Mouse (Mus musculus) liver, adult 2 months (tissue): Measurements from ENCODE around the gene Nckap5l. TPM values are rescaled to one million over a fixed set of nuclear protein-coding genes. Genes with fewer than 3 reads are reported as not detected.

Experiments
- DNase-seq: peaks from one replicate; pipeline ENCODE4 v3.0.0-alpha.2; 2011; ENCODE audit warnings: low read depth, low spot score; ENCODE audit errors: extremely low read depth
- H3K27ac ChIP-seq: fragments of 200-500 bp; replicated peaks from 2 replicates; pipeline ENCODE4 v1.5.1; 2012; ENCODE audit warnings: low read depth, mild to moderate bottlenecking, control low read depth, inconsistent platforms, low read length; ENCODE audit not compliant: insufficient read depth
- H3K27me3 ChIP-seq: fragments of 200-500 bp; 2 replicates; pipeline ENCODE4 v1.6.1; 2012; ENCODE audit warnings: mild to moderate bottlenecking, moderate library complexity, low read length, inconsistent platforms; ENCODE audit not compliant: control insufficient read depth, insufficient read depth
- H3K36me3 ChIP-seq: fragments of 200-500 bp; 2 replicates; pipeline ENCODE4 v1.6.1; 2012; ENCODE audit warnings: low read length, inconsistent platforms; ENCODE audit not compliant: control insufficient read depth, insufficient read depth
- H3K4me1 ChIP-seq: fragments of 200-500 bp; 2 replicates; pipeline ENCODE4 v1.6.1; 2011; ENCODE audit warnings: low read length; ENCODE audit not compliant: control insufficient read depth, insufficient read depth
- H3K4me3 ChIP-seq: fragments of 200-500 bp; 2 replicates; pipeline ENCODE4 v1.5.1; 2011; ENCODE audit warnings: low read depth, mild to moderate bottlenecking, control low read depth, low read length, moderate library complexity; ENCODE audit not compliant: insufficient read depth
- H3K79me2 ChIP-seq: fragments of 200-500 bp; 2 replicates; pipeline ENCODE4 v1.6.1; 2012; ENCODE audit warnings: inconsistent platforms, mild to moderate bottlenecking, low read length, moderate library complexity; ENCODE audit not compliant: control insufficient read depth, insufficient read depth
- H3K9ac ChIP-seq: fragments of 200-500 bp; 2 replicates; pipeline ENCODE4 v1.6.1; 2012; ENCODE audit warnings: low read depth, mild to moderate bottlenecking, control low read depth, inconsistent platforms, low read length
- CTCF ChIP-seq: fragments of 200-500 bp; IDR thresholded peaks from 2 replicates; pipeline ENCODE4 v1.5.1; 2011; ENCODE audit warnings: low read depth, low read length, control low read depth
- POLR2A ChIP-seq: fragments of 200-500 bp; IDR thresholded peaks from 2 replicates; pipeline ENCODE4 v1.6.1; 2011; ENCODE audit warnings: low read length, control low read depth; ENCODE audit not compliant: insufficient read depth; ENCODE audit errors: extremely low read depth
- WGBS: fragments of 180-500 bp; shearing (Covaris S2); methylation state at CpG from one replicate; pipeline ENCODE4 v1.1.7; 2018; 5-methylcytosine and 5-hydroxymethylcytosine counted together
- polyA plus RNA-seq: library from polyadenylated mRNA; depleted of rRNA; stranded (reverse); fragments of >200 nt; gene quantifications from 2 replicates; pipeline ENCODE4 v1.2.3, GENCODE M21; 2012; rRNA removed
- total RNA-seq: library from RNA; depleted of rRNA; stranded (reverse); fragments of >200 nt; gene quantifications from 2 replicates; pipeline ENCODE4 v1.2.3, GENCODE M21; 2014; rRNA removed

The Nckap5l gene
- total RNA-seq, result 0.09 and 0.27 TPM in 2 replicates
- polyA plus RNA-seq, result 0.31 and 0.56 TPM in 2 replicates

DNA sequence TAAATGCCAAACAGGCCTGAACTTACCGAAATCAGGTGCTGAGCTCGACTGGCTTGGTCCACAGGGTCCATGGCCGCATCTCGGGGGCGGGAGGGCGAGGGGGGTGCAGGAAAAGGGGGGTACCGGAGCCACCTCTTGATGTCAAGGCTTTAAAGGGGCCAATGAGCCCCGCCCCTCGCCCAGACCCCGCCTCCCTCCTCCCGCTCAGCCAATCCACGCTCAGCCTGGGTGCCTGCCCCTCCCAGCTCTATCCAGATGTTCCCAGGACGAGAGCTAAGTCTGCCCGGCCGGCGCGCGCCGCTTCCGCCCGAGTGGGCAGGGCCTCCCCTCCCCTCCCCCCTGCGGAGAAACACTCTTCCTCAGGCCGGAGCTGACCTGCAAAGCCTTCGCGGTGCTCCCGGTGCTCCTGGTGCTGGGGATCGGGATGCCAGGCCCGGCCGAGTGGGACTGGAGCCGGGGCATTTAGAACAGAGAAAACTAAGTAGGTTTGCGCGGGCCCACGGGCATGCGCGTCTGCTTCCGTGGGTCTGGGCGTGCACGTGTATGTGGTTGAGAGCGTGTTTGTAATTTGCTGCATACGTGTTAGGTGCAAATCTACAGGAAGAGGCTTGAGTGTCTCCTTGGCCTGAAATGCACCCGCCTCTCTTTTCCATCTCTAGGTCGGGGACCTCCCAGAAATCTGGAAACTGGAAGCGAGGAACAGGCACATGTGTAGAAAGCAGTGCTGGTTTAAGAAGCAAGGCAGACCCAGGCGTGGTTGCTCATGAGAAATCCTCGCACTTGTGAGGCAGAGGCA lies at the start of gene Nckap5l:
Nckap5l (minus strand) TSS at position 143 of the 796 bp plus-strand sequence.
- H3K4me1 ChIP-seq, result no peaks in the 10 kb centered on the region
- no peak for TF ChIP-seq CTCF
- no peak for TF ChIP-seq POLR2A
- H3K27ac ChIP-seq, result 0 out of 2 replicates have a peak within 1 kb of the TSS, but pooled peaks have one; percentile 2
- DNase-seq, result peak; percentile 53
- peak within 1 kb of the TSS; percentile 84 for H3K4me3 ChIP-seq
- H3K27me3 ChIP-seq, result no peaks in the 10 kb centered on the region
- H3K79me2 ChIP-seq, result no peaks in the 10 kb centered on the region
- H3K36me3 ChIP-seq, result no peaks in the 10 kb centered on the region
- H3K9ac ChIP-seq, result peak within 1 kb of the TSS; percentile 64
- 2% methylated on average over 44 of the region's 45 CpGs for WGBS

DNA sequence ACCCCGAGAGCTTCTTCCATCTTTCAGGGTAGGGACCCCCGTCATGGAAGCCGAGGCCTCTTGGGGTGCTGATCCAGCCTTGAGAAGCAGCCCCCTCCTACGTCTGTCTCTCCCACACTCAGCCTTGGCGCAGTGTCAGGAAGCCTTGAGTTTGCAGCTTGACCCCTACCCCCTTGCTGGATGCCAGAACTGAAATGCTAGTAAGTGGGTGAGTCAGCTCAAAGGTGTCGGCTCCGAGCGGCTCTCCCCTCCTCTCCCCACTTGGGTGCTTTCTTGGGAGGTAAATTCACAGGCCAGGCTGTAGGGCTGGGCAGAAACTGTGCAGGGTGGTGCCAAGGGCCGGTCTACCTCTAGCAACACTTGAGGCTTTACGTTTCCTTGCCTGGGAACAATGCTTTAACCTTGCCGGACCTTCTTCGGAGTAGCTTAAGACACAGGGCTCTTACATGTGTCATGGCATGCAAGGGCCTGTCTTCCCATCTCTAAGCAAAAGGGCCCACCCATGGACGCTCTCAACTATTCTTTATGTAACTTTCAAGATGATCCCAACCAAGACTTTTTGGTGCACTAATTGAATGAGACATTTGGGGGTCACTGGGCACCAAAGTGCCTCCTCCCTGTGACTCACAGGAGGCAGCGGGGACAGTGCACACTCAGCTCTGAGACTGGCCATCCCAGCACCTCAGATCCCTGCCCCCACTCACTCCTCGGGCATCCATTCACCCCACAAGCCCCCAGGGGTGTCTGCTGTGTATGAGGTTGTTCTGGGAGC lies 48.0 kb upstream of the Nckap5l start:
- Histone ChIP-seq H3K27ac (no peak overlapping the region), H3K9ac (no peak overlapping the region), H3K79me2 (no peaks in the 10 kb centered on the region), H3K27me3 (no peaks in the 10 kb centered on the region), H3K4me3 (no peak overlapping the region), H3K36me3 (no peaks in the 10 kb centered on the region), H3K4me1 (no peaks in the 10 kb centered on the region; the same call in 1 of the 2 replicates)
- TF ChIP-seq POLR2A (no peak), CTCF (no peak)
- no peak for DNase-seq
- WGBS, result 81% methylated on average over 15 of the region's 15 CpGs

GRCm38 (mm10) chr15:99503256-99503655 lies 45.7 kb upstream of the Nckap5l start:
- Histone ChIP-seq H3K4me1 (no peaks in the 10 kb centered on the region; the same call in 1 of the 2 replicates), H3K9ac (no peak overlapping the region), H3K79me2 (no peaks in the 10 kb centered on the region), H3K27me3 (no peaks in the 10 kb centered on the region), H3K36me3 (no peaks in the 10 kb centered on the region), H3K27ac (no peak overlapping the region), H3K4me3 (no peak overlapping the region)
- TF ChIP-seq CTCF (no peak), POLR2A (no peak)
- 77% methylated on average over 5 of the region's 5 CpGs for WGBS
- DNase-seq, result no peak

DNA sequence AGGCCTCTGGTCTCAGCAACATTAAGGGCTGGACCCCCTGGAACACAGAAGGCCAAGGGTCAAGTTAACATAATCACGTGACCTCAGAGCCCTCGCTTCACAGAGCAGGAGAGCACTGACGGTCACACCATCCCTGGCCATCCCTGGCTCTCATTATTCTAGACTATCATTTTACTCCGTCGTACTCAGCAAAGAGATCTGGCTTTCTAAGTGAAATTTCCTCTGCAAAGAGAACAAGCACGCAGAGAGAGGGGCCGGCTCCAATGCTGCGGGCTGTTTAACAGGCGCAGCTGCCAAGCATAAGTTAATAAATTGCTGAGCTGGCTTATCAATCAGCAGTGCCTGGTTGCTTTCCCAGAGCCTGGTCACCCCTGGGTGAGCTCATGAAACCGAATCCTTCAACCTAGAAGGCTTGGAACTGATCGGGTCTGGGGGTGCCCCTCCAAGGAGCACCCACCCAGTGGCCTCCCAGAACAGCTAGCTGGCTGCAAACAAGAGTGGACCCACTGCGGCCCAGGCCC lies 44.8 kb upstream of the Nckap5l start:
- no peak for TF ChIP-seq CTCF
- TF ChIP-seq POLR2A, result no peak
- no peaks in the 10 kb centered on the region for H3K27me3 ChIP-seq
- no peak overlapping the region for H3K27ac ChIP-seq
- no peak overlapping the region for H3K9ac ChIP-seq
- no peaks in the 10 kb centered on the region for H3K79me2 ChIP-seq
- no peaks in the 10 kb centered on the region; the same call in 1 of the 2 replicates for H3K4me1 ChIP-seq
- H3K4me3 ChIP-seq, result no peak overlapping the region
- peak; percentile 21 for DNase-seq
- 22% methylated on average over 12 of the region's 12 CpGs for WGBS
- no peaks in the 10 kb centered on the region for H3K36me3 ChIP-seq

GRCm38 (mm10) chr15:99501292-99502260 lies 44.0 kb upstream of the Nckap5l start:
- no peak overlapping the region for H3K9ac ChIP-seq
- H3K4me3 ChIP-seq, result no peak overlapping the region
- H3K27me3 ChIP-seq, result no peaks in the 10 kb centered on the region
- no peaks in the 10 kb centered on the region for H3K36me3 ChIP-seq
- WGBS, result 83% methylated on average over 20 of the region's 20 CpGs
- TF ChIP-seq CTCF, result no peak
- no peak for TF ChIP-seq POLR2A
- H3K27ac ChIP-seq, result no peak overlapping the region
- DNase-seq, result no peak
- no peaks in the 10 kb centered on the region; the same call in 1 of the 2 replicates for H3K4me1 ChIP-seq
- H3K79me2 ChIP-seq, result no peaks in the 10 kb centered on the region
